Mouse (Mus musculus): Measurements from ENCODE around the gene Rapsn. TPM values are rescaled to one million over a fixed set of nuclear protein-coding genes. Genes with fewer than 3 reads are reported as not detected.

Rapsn gene
- total RNA-seq, 1 experiment from 2014 or later, result 3.9 TPM

- no peak for ATAC-seq (replicated peaks; ENCODE audit: low read depth, poor library complexity, severe bottlenecking)
Observed at GRCm38 (mm10) chr2:91052752-91053151, 17.3 kb downstream of the Rapsn start.

DNA sequence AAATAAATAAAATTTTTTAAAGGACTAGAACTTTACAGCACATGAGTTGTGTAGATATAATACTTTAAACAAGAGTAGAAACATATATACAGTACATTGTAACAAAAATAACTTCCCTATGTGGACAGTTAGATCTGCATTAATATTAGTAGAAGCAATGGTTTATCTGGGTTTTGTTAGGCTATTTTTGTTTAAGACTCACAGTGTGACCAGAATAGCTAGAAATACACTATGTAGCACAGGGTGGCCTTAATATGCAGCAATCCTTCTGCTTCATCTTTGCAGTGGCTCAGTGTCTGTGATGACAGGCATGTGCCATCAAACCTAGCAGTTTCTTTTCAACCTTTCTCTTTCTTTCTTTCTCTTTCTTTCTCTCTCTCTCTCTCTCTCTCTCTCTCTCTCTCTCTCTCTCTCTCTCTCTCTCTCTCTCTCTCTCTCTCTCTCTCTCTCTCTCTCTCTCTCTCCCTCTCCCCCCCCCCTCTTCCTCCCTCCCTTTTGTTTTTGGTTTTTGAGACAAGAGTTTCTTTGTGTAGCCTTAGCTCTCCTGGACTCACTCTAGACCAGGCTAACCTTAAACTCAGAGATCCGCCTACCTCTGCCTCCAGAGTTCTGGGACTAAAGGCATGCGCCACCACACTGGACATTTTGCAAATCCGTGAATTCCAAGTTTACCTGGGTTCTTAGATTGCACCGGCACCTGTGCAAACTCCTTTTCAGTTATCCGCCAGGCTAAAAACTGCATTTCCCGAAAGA, 17.9 kb downstream of the Rapsn start:
- ATAC-seq (replicated peaks; ENCODE audit: low read depth, poor library complexity, severe bottlenecking), result 0 out of 2 replicates have a peak, but pooled peaks have one; percentile 1

- ATAC-seq (replicated peaks; ENCODE audit: low read depth, poor library complexity, severe bottlenecking), result peak; percentile 99
Observed at GRCm38 (mm10) chr2:91053934-91054382, 18.5 kb downstream of the Rapsn start, which contains the start of gene Psmc3. Gene Psmc3, plus strand, starts transcription at chr2:91054009.

- no peak for ATAC-seq (replicated peaks; ENCODE audit: low read depth, poor library complexity, severe bottlenecking)
Observed at GRCm38 (mm10) chr2:91058435-91058834, 23.0 kb downstream of the Rapsn start.

GRCm38 (mm10) chr2:91059376-91059775, 24.0 kb downstream of the Rapsn start:
- no peak for ATAC-seq (replicated peaks; ENCODE audit: low read depth, poor library complexity, severe bottlenecking)

GRCm38 (mm10) chr2:91060544-91061355, 25.3 kb downstream of the Rapsn start:
- ATAC-seq (replicated peaks; ENCODE audit: low read depth, poor library complexity, severe bottlenecking), result peak; percentile 39; the same call in 1 of the 2 replicates

GRCm38 (mm10) chr2:91061849-91062481, 26.5 kb downstream of the Rapsn start:
- ATAC-seq (replicated peaks; ENCODE audit: low read depth, poor library complexity, severe bottlenecking), result no peak

GRCm38 (mm10) chr2:91062779-91063606, 27.6 kb downstream of the Rapsn start:
- ATAC-seq (replicated peaks; ENCODE audit: low read depth, poor library complexity, severe bottlenecking), result no peak

DNA sequence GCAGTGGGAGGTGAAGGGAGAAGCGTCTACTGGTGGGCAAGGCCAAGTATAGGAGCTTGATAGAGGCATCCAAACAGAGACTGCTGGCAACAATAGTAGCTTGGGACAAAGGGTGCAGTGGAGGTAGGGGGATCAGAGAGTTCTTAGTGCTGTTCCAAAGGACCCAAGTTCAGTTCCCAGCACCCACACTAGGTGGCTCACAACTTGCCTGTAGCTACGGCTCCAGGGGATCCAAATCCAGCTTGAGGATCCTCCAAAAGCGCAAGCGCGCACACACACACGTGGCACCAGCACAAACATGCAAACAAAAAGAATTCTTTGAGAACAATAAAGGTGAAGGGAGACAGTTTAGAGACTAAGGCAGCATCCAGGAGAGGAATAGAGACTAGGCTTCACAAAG, 28.8 kb downstream of the Rapsn start:
- no peak for ATAC-seq (replicated peaks; ENCODE audit: low read depth, poor library complexity, severe bottlenecking)

- peak; percentile 37 for ATAC-seq (replicated peaks; ENCODE audit: low read depth, poor library complexity, severe bottlenecking)
Observed at GRCm38 (mm10) chr2:91065544-91065943, 30.1 kb downstream of the Rapsn start.

GRCm38 (mm10) chr2:91066455-91066854, 31.0 kb downstream of the Rapsn start:
- ATAC-seq (replicated peaks; ENCODE audit: low read depth, poor library complexity, severe bottlenecking), result no peak

- ATAC-seq (replicated peaks; ENCODE audit: low read depth, poor library complexity, severe bottlenecking), result no peak
Observed at GRCm38 (mm10) chr2:91068162-91068871, 32.9 kb downstream of the Rapsn start.

DNA sequence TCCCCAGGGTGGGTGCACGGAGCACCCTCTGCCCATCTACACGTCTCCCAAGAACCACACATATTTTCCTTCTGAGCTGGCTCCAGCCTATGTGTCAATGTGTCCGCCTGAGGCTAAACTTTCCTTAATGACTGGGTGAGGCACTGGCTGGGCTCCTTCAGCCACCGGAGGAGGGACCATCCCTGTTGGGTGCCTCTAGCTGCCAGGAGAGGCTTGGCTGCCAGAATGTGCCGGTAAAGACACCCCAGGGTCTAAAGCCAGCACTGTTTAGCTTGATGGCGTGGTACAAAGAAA, 33.4 kb downstream of the Rapsn start:
- ATAC-seq (replicated peaks; ENCODE audit: low read depth, poor library complexity, severe bottlenecking), result no peak

GRCm38 (mm10) chr2:91069306-91070000, 34.0 kb downstream of the Rapsn start:
- ATAC-seq (replicated peaks; ENCODE audit: low read depth, poor library complexity, severe bottlenecking), result no peak

DNA sequence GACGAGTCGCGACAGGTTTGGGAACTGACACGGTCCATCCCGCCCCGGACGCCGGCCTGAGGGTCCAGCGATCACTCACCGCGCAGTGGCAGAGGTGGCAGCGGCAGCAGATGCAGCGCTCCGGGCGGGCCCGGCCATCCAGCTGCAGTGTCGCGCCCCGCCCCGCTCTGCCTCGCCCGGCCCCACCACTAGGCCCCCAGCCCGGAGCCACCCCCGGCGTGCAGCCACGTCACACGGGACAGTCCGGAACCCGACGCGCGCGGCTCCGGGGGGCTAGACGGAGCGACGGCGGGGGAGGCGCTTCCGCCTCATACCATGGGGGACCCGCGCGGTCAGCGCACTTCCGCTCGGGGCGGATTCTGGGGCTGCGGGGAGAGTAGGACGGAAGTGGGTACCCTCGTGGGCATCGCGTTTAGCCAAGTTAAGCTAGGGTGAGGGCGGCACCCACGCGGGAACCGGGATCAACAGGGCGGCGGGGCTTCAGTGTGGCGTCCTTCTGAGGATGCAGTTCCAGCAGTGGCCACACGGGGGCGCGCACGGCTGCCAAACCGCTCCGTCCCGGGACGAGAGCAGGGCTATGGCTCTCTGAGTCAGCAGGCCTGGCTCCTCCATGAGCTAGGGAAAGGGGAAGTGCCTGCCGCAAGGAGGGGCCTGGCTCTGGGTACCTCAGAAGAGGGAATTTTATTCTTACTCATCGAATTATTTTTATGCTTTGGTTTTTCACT, 34.8 kb downstream of the Rapsn start, which contains the start of gene Slc39a13:
Slc39a13 (minus strand) TSS at position 342 of the 725 bp plus-strand sequence.
- ATAC-seq (replicated peaks; ENCODE audit: low read depth, poor library complexity, severe bottlenecking), result peak; percentile 92

- no peak for ATAC-seq (replicated peaks; ENCODE audit: low read depth, poor library complexity, severe bottlenecking)
Observed at GRCm38 (mm10) chr2:91071059-91071458, 35.6 kb downstream of the Rapsn start.

GRCm38 (mm10) chr2:91072092-91072491, 36.7 kb downstream of the Rapsn start:
- no peak for ATAC-seq (replicated peaks; ENCODE audit: low read depth, poor library complexity, severe bottlenecking)

GRCm38 (mm10) chr2:91077957-91078313, 42.5 kb downstream of the Rapsn start:
- ATAC-seq (replicated peaks; ENCODE audit: low read depth, poor library complexity, severe bottlenecking), result no peak
